Mouse (Mus musculus) spleen, adult 2 months (tissue): ENCODE results near the gene Rai1. TPM values are rescaled to one million over a fixed set of nuclear protein-coding genes. Genes with fewer than 3 reads are reported as not detected.

Experiments
- DNase-seq, 2 experiments: peaks; one replicate each; pipeline versions ENCODE4 v3.0.0 to v3.0.0-alpha.2; 2012 to 2021; ENCODE audit warnings: low spot score in 2 of 2, low read depth in 1 of 2
- H3K27ac ChIP-seq: fragments of 200-500 bp; 2 replicates; pipeline ENCODE4 v1.5.1; 2012; ENCODE audit warnings: low read length, inconsistent platforms; ENCODE audit not compliant: insufficient read depth
- H3K27me3 ChIP-seq: fragments of 200-500 bp; 2 replicates; pipeline ENCODE4 v1.6.1; 2012; ENCODE audit warnings: mild to moderate bottlenecking, moderate library complexity, low read length, inconsistent platforms; ENCODE audit not compliant: control insufficient read depth, insufficient read depth
- H3K36me3 ChIP-seq: fragments of 200-500 bp; 2 replicates; pipeline ENCODE4 v1.6.1; 2012; ENCODE audit warnings: mild to moderate bottlenecking, low read length, inconsistent platforms; ENCODE audit not compliant: control insufficient read depth, insufficient read depth
- H3K4me1 ChIP-seq: fragments of 200-500 bp; 2 replicates; pipeline ENCODE4 v1.6.1; 2011; ENCODE audit warnings: inconsistent platforms; ENCODE audit not compliant: control insufficient read depth, insufficient read depth, insufficient read length
- H3K4me3 ChIP-seq: fragments of 200-500 bp; 2 replicates; pipeline ENCODE4 v1.5.1; 2011; ENCODE audit warnings: mild to moderate bottlenecking, inconsistent platforms; ENCODE audit not compliant: insufficient read depth, insufficient read length; ENCODE audit errors: extremely low read depth
- CTCF ChIP-seq: fragments of 200-500 bp; IDR thresholded peaks from 2 replicates; pipeline ENCODE4 v1.5.1; 2011; ENCODE audit warnings: mild to moderate bottlenecking, inconsistent platforms; ENCODE audit not compliant: insufficient read depth, insufficient read length, insufficient replicate concordance; ENCODE audit errors: extremely low read depth
- POLR2A ChIP-seq: fragments of 200-500 bp; IDR thresholded peaks from 2 replicates; pipeline ENCODE4 v1.6.1; 2011; ENCODE audit warnings: low read depth, low read length, inconsistent platforms
- WGBS: fragments of 180-500 bp; shearing (Covaris S2); methylation state at CpG from one replicate; pipeline ENCODE4 v1.1.7; 2018; 5-methylcytosine and 5-hydroxymethylcytosine counted together
- polyA plus RNA-seq: library from polyadenylated mRNA; depleted of rRNA; stranded (reverse); fragments of >200 nt; gene quantifications from 2 replicates; pipeline ENCODE4 v1.2.3, GENCODE M21; 2012

The Rai1 gene
- polyA plus RNA-seq, 1 experiment = 36.0 TPM

GRCm38 (mm10) chr11:60153936-60154335, 49.1 kb downstream of the Rai1 start:
- WGBS = 88% methylated on average over 3 of the region's 3 CpGs
- DNase-seq = no peak
- H3K27me3 ChIP-seq = no peaks in the 10 kb centered on the region
- H3K4me1 ChIP-seq = no peaks in the 10 kb centered on the region
- TF ChIP-seq CTCF = no peak
- no peak for TF ChIP-seq POLR2A
- no peak overlapping the region for H3K27ac ChIP-seq
- H3K36me3 ChIP-seq = no peaks in the 10 kb centered on the region
- no peak overlapping the region for H3K4me3 ChIP-seq

GRCm38 (mm10) chr11:60155690-60156089, 50.9 kb downstream of the Rai1 start:
- TF ChIP-seq POLR2A = no peak
- no peak for TF ChIP-seq CTCF
- H3K4me3 ChIP-seq = no peak overlapping the region
- H3K4me1 ChIP-seq = no peaks in the 10 kb centered on the region
- no peaks in the 10 kb centered on the region for H3K27me3 ChIP-seq
- H3K36me3 ChIP-seq = no peaks in the 10 kb centered on the region
- 90% methylated on average over 5 of the region's 5 CpGs for WGBS
- no peak for DNase-seq
- no peak overlapping the region for H3K27ac ChIP-seq

- no peak overlapping the region for H3K4me3 ChIP-seq
- peaks cover 1% of the 10 kb centered on the region; the same call in 1 of the 2 replicates for H3K36me3 ChIP-seq
- H3K27ac ChIP-seq = no peak overlapping the region
- TF ChIP-seq POLR2A = no peak
- TF ChIP-seq CTCF = no peak
- H3K27me3 ChIP-seq = no peaks in the 10 kb centered on the region
- no peak for DNase-seq
- 80% methylated on average over 4 of the region's 4 CpGs for WGBS
- no peaks in the 10 kb centered on the region for H3K4me1 ChIP-seq
These were observed 53.5 kb downstream of the Rai1 start for GRCm38 (mm10) chr11:60158271-60158670.

GRCm38 (mm10) chr11:60159955-60160354, 55.1 kb downstream of the Rai1 start:
- TF ChIP-seq POLR2A (no peak), CTCF (no peak)
- DNase-seq = no peak
- H3K27ac ChIP-seq = no peak overlapping the region
- peaks cover 1% of the 10 kb centered on the region; the same call in 1 of the 2 replicates for H3K36me3 ChIP-seq
- no peaks in the 10 kb centered on the region for H3K27me3 ChIP-seq
- H3K4me3 ChIP-seq = no peak overlapping the region
- 61% methylated on average over 5 of the region's 5 CpGs for WGBS
- no peaks in the 10 kb centered on the region for H3K4me1 ChIP-seq

GRCm38 (mm10) chr11:60160454-60161114, 55.8 kb downstream of the Rai1 start:
- no peak for TF ChIP-seq POLR2A
- no peak for TF ChIP-seq CTCF
- H3K4me3 ChIP-seq = no peak overlapping the region
- H3K36me3 ChIP-seq = peaks cover 1% of the 10 kb centered on the region; the same call in 1 of the 2 replicates
- no peaks in the 10 kb centered on the region for H3K27me3 ChIP-seq
- H3K4me1 ChIP-seq = no peaks in the 10 kb centered on the region
- no peak overlapping the region for H3K27ac ChIP-seq
- WGBS = 37% methylated on average over 3 of the region's 3 CpGs
- no peak for DNase-seq

GRCm38 (mm10) chr11:60161146-60161874, 56.5 kb downstream of the Rai1 start:
- Histone ChIP-seq H3K27me3 (no peaks in the 10 kb centered on the region), H3K27ac (no peak overlapping the region), H3K4me3 (no peak overlapping the region), H3K4me1 (no peaks in the 10 kb centered on the region), H3K36me3 (peaks cover 1% of the 10 kb centered on the region; the same call in 1 of the 2 replicates)
- no peak for TF ChIP-seq POLR2A
- TF ChIP-seq CTCF = no peak
- DNase-seq = no peak
- 72% methylated on average over 9 of the region's 9 CpGs for WGBS

- 85% methylated on average over 1 of the region's 1 CpGs for WGBS
- peaks cover 1% of the 10 kb centered on the region; the same call in 1 of the 2 replicates for H3K36me3 ChIP-seq
These were observed 57.7 kb downstream of the Rai1 start for GRCm38 (mm10) chr11:60162547-60162946.

More at GRCm38 (mm10) chr11:60162547-60162946, 57.7 kb downstream of the Rai1 start:
- no peak for DNase-seq
- Histone ChIP-seq H3K27me3 (no peaks in the 10 kb centered on the region), H3K27ac (no peak overlapping the region), H3K4me1 (no peaks in the 10 kb centered on the region), H3K4me3 (no peak overlapping the region)
- TF ChIP-seq POLR2A = no peak
- no peak for TF ChIP-seq CTCF
